Mouse (Mus musculus): ENCODE results near the gene Dnmt3a.

The Dnmt3a gene

DNA sequence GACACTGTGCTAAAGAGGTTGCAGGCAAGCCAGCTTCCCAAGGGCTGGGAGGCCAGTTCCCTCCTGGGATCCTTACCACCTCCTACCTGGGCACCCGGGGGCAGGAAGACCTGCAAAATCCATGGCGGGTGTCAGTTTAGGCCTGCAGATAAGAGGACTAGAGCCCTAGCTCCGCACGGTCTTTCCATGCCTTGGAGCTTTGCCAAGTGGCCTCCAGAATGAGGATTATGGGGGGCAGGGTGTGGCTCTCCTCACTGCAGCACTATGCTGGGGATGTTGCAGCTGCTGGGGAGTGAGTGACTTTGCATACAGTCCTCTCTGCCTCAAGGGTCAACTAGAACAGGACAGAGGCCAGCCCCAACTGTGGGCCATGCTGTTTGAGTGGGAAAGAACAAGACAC, 14.1 kb downstream of the Dnmt3a start:
- DNase-seq (ENCODE audit: low spot score), result no peak

DNA sequence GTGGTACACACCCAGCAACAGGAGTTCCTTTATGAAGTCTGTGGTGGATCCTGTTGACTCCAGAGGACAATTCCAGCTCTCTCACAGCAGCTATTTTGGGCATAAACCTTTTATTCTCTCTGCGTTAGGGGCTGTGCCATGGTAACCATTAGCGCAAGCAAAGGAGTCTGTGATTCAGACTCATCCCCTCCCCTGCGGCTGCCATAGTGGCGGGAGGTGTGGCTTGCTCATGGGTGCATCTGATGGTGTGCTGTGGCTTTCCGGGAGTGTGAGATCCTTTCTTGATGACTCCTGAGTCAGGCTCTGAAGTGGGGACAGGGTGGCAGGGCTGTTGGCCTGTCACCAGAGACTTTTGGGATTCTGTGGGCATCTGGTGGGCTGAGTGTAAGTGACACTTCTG, 17.6 kb downstream of the Dnmt3a start:
- DNase-seq (ENCODE audit: low spot score), result no peak

DNA sequence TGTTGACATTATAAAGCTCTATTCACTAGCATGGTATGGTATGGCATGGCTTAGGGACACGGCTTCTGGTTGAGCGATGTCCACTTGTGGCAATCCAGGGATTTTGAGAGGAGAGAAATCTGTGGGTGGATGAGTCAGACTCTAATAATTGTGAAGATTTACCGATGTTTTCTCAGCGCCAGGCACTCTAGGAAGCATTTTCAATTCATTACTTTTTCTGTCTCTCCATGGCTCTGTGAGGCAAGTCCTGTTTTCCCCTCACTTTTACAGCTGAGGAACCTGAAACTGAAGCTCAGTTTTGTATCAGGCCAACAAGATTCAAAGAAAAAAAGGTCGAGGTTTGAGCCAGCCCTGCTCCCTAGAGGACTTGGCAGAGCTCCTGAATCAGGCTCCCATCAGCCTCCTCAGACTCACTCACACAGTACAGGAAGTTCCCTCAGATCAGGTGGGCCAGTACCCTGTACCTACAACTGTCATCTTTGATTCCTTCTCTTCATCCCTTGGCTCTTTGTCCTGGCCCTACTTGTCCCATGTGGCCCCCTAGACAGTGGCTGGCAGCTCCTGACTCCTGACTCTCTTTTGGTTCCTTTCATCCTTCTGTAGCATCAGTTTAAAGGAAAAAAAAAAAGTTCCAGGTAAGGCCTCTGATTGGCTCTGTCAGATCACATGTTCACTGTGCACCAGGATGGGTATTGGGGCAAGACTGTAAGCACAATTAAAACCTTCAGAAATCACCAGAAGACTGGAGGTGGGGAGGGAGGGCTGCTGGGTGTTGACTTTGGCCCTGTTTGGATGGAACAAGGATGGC, 19.3 kb downstream of the Dnmt3a start:
- no peak for DNase-seq (ENCODE audit: low spot score)

DNA sequence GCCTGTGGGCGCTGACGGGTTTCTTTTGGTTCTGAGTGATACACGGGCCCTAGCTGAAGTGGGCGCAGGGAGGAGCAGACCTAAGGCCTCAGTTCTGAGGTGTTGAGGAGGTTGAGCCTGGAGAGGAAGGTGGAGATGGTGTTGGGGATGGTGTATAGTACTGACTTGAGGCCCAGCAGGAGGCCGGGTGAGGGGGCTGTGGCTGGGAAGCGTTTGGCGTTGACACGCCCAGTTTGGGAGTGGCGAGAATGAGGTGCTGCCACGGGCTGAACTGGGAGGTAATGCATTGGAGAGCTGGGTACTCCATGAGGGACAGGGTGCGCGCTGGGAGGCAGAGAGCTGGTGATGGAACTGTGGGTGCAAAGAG, 19.9 kb downstream of the Dnmt3a start:
- DNase-seq (ENCODE audit: low spot score), result no peak

DNA sequence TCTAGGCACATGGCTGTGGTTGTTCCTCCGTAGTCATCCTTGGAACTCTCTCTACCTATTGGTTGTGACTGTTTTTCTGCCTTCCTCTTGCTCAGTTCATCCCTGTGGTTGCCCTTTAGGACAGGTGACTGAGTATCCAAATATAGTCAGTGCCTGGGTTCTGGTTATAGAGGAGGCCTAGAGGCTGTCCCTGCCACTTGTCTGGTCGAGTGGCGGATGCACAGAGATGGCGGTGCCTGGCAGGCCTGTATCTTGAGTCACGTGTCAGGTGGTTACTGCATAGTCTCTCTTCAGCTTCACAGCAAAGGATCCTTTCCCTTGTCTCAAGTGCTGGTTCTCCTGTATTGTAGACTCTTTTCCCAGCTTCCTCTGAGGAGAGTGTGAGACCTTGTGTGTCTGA, 22.0 kb downstream of the Dnmt3a start:
- DNase-seq (ENCODE audit: low spot score), result no peak

DNA sequence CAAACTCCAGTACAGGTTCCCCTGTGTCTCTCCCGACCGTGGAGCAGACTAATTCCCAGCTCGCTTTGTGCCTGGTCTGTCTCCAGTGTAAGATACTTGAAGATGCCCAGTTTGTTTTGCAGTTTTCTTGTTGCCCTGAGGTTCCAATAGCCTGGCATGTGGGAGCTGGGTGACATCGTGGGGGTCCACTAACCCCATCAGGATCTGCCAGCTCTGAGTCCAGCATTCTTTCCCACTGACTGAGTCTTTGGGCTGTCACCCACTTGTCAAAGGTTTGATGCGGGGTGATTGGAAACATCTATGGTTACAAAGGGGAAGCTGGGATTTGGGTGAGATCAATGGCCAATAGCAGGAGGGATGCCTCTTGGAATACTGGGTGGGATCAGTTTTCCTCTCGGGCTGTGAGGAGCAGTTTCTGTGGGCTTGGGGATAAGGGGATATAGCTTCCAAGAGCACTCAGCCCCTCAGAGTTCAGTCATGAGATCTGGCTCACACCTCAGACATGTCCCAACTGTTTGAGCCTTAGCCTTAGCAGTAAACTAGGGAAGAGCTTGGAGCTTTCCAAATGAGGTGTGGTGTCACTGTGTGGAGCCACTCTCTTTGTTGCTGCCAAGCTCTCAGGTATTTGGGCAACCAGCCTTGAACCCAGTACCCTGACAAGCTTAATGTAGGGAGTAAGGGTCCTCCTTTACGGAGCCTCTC, 27.4 kb downstream of the Dnmt3a start:
- no peak for DNase-seq (ENCODE audit: low spot score)

DNA sequence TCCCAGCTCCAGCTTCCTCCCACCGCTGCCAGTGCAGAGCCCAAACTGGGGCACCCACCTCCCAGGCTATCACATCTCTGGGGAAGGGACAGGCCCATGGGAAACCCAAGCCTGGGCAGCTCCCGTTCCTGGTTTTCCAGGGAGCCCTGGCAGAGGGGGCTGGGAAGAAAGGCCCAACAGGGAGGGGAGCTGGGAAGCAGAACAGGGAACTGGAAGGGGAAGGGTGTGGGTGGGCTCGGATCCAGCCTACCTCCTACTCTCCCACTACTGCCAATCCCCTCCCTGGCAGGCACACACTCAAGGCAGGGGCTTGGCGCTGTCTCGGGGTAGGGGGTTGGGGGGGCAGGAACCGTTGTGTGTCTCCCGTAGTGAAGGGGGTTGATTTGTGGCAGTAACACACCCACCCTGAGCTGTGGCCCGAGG, 28.1 kb downstream of the Dnmt3a start:
- peak; percentile 33 for DNase-seq (ENCODE audit: low spot score)

DNA sequence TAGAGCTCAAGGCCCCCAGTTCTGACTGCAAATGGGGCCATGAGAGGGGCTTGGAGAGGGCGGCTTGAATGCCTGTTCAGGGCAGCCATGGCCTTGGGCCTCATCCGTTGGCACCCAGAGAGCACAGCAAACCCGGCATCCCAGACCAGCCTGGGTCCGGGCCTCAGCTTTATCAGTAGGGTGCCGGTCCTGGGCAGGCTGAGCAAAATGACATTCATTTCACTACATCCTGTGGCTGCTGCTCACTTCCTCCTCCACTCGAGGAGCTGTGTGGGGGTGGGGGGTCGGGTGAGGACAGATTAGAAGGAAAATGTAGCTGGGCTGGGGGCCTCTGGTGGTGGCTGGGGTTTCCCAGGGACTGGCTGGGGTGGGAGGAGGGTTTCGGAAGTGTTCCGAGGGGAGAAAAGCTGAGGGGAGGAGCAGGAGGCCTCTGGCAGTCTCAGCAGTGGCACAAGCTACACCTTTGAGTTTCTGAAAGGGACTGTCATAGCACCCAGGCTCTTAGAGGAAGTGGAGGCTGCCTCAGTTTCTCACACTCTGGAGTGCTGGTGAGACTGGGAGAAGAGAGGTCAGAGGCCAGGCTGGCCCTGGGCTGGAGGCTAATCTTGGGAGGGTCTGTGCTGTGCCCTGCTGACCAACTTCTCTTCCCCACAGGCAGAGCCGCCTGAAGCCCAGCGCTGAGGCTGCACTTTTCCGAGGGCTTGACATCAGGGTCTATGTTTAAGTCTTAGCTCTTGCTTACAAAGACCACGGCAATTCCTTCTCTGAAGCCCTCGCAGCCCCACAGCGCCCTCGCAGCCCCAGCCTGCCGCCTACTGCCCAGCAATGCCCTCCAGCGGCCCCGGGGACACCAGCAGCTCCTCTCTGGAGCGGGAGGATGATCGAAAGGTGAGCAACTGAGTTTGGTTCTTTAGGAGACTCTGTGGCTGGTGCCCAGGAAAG, 28.8 kb downstream of the Dnmt3a start:
- DNase-seq (ENCODE audit: low spot score), result no peak

DNA sequence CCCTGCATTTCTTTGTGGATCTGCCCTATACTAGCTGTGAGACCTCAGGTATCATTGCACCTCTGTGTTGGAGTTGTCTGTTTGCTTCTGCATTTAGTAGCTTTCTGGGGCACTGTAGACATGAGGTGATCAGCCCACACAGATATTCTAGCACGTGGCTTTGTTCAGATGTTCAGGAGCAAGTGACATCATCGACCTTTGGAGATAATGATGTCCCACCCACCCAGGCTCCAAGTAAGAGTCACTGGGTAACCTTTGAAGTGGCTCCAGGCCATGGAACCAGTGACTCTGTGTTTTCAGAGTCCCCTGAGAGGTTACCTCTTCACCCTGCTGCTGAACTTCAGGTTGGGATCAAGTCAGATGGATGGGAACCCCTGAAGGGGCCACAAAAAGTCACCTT, 29.8 kb downstream of the Dnmt3a start:
- no peak for DNase-seq (ENCODE audit: low spot score)

DNA sequence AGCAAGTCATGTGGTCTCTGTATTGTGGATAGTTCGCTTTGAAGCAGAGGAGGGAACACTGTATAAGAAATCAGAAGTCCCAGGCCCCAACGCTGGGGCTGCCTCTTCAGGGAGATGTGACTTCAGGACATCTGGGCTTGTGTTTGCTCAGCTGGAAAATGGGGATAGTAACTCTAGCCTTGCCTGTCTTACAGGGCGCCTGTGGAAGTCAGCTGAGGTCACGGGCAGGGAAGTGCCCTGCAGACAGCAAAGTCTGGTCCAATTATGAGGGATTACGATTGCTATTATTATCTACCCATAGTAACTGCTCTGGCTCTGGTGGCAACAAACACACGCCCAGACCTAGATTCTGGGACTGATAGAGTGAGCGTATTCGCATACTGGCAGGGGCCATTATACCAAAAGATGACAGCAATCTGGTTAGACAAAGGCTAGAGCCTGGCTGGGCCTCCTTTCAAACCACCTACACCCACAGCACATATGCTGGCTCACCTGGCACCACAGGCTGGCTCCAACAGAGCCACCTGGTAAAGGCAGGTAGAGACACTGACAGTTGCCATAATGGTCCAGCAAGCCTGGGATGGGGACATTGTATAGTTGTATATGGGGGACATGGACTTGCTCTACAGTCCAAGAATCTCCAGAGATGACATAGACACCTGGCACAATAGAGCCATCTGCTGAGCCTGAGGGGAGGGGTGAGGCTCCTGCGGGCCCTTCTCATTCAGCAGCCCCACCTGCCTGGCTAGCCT, 31.4 kb downstream of the Dnmt3a start:
- no peak for DNase-seq (ENCODE audit: low spot score)

DNA sequence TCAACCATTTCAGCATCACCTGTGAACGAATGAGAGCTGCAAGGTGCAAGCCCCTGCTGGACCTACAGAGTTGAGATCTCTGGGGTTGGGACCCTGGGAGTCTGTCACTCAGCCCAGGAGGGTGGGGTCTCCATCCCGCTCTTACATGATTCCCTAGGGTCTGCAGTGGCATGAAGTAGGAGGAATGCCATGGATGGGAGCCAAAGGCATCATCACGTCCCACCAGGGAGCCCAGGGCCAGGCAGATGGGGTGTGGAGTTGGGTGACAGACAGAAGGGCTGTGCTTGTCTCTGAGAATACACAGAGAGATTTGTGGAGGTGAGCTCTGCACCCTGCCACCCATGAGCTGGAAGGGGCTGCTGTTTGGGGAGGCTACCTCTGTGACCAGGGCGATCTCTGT, 32.2 kb downstream of the Dnmt3a start:
- DNase-seq (ENCODE audit: low spot score), result no peak

DNA sequence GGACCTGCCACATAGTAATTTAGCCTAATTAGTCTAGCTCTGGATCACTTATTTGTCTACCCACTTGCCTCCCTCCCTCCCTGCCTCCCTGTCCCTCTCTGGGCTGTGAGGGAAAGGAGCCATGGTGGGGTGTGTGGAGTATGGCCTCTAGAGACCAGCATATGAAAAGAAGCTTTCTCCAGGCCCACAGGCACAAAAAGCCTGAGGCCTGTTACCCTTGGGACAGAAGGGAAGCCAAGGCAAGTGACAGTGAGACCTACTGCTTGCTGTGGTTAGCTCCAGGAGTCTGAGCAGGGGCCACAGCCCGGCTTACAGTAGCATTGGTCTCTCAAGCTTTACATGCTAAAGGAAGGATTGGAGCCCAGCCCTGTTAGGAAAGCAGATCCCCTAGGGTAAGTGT, 33.9 kb downstream of the Dnmt3a start:
- DNase-seq (ENCODE audit: low spot score), result no peak

DNA sequence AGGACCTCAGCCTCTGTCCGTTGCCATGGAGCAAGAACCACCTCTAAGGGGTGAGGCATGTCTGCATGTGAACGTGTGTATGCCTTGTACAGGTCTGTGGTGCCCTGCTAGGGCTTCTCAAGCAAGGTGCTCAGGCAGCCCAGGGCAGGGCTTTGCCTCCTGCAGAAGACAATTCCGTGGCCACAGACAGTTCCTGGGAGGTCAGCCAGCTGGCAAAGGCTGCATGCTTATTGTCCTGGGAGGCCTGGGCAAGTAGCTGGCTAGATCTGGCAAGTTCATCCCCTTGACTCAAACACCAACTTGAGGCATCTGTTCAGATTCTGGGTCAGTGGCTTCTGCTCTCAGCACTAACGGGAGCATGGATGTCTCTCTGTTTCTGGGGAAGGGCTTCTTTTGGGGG, 35.3 kb downstream of the Dnmt3a start:
- DNase-seq (ENCODE audit: low spot score), result no peak

DNA sequence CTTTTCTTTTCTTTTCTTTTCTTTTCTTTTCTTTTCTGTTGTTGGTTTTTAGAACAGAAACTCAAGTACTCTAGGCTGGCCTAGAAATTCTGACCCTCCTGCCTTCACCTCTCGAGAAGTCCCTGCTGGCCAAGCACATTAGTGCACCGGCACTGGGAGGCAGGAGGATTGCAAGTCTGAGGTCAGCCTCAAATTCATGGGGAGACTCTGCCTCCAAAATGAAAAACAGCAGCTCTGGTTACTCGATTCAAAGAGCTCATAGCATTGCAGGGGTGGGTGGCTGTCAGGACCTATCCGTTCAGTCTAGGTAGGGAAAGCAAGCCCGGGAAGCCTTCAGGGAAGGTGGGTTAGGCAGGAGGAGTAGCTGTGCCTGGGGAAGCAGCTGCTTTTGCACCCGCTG, 37.0 kb downstream of the Dnmt3a start:
- no peak for DNase-seq (ENCODE audit: low spot score)

DNA sequence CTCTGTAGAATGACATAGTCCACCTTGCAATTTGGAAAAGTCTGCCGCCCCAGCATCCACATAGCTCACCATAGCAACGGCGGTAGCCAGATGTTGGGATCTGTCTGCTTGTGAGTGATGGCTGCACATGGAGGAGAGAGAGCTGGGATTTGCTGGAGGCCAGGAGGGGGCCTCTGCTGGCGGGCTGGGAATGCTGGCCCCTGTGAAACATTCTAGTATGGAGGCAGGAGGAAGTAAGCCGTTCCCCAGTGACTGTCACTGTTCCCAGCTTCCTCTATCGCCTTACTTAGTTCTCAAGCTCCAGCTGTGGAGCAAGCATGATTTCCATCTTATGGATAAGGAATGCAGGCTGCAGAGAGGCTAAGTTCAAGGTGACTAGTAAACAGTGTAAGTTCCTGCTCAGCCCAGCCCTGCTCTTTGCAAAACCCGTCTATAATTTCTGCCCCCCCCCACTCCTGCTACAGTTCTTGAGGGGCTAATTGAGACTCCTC, 37.6 kb downstream of the Dnmt3a start:
- no peak for DNase-seq (ENCODE audit: low spot score)

DNA sequence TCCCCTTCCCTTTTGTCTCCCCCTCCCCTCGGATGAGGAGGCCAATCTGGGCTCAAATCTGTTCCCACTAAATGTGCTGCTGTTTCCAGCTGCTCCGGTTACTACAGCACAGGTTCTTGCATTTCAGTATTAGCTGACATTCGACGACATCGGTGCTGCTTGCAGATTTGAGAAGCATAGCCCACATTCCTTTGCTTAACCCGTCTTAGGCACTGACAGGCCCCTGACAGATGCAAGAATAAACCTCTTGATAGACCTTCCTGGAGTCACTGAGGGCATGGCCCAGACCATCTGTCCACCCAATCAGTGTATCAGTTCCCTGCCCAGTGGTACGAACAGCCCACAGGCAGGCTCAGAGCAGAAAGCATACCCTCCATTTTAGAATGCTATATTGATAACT, 38.1 kb downstream of the Dnmt3a start:
- DNase-seq (ENCODE audit: low spot score), result no peak

DNA sequence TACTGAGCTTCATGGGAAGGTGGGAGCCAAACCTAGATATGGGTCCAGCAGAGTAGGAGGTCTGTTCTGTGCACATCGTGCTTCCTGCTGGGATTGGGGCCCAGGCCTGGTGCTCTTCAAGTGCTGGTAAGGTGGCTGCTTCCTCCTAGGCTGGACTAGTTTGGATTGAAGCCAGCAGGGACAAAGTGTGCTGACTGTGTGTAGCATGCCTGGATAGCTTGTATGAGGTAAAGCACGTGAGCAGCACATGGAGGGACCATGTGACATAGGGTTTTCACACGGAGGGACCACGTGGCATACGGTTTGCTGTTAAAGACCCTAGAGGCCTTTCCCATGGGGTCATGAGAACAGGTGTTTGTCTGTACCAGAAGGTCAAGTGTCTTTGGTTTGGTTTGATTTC, 38.5 kb downstream of the Dnmt3a start:
- DNase-seq (ENCODE audit: low spot score), result no peak

DNA sequence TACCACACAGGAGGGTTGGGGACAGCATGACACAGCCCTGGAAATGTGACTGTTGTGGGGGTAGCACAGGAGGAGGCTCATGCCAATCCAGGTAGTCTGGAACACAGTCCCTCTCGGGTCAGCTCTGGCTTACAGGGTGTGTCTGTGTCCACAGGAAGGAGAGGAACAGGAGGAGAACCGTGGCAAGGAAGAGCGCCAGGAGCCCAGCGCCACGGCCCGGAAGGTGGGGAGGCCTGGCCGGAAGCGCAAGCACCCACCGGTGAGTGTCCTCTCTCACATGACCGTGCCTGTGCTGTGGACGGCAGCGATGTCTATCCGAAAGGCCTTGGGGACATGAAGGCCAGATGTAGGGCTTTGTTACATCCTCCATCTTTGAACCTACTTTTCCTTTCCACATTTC, 43.7 kb downstream of the Dnmt3a start:
- no peak for DNase-seq (ENCODE audit: low spot score)

DNA sequence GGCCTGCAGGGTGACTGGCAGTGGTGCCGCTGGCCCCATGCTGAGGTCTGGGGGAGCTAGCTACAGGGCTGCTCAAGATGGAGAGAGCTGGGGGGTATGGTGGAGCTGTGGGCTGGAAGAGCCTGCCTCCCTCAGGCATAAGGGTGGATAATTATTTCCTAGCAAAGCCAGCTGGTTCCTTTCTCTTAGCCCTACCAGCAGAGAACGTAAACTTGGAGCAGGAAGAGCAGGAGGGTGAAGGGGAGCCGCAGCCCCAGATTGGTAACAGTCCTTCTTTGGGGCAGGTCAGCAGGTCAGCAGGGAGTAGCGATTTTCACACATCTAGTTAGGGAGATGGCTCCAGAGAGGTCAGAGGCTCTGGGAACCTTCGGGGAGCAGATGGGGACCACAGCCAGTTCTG, 44.4 kb downstream of the Dnmt3a start:
- DNase-seq (ENCODE audit: low spot score), result no peak

DNA sequence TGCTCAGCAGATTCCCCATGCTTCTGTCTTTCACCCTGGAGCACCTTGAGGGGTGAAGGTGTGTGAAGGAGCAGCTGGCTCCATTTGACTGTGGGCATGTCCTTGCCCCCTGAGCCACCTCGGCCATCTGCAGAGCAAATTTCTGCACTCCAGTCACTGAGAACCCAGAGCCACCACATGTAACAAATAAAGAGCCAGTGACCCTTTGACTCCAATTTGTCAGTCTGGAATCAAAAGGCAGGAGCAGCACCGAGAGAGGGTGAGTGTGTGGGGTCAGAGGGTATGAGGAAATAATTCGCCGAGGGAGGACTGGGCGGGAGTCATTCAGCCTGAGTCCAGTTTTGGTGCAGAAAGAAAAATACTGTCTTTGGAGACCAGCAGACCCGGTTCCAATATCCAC, 44.9 kb downstream of the Dnmt3a start:
- no peak for DNase-seq (ENCODE audit: low spot score)

DNA sequence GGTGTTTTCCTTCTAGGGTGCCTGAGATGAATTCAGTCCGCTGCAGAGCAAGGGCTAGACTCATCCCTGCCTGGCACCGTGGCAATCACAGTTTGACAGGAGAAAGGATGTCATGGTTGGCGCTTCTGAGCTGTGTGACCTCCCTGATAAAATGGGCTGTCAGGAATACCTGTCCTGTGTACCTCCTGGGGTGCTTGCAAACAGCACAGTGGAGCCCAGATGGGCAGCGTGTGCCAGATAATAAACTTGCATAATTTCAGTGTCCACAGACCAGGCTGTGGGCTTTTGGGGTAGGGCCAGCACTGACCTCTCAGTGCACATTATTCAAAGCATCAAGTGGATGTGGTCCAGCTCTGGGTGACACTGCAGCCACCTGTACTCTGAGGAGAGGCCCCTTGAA, 45.4 kb downstream of the Dnmt3a start:
- DNase-seq (ENCODE audit: low spot score), result no peak

DNA sequence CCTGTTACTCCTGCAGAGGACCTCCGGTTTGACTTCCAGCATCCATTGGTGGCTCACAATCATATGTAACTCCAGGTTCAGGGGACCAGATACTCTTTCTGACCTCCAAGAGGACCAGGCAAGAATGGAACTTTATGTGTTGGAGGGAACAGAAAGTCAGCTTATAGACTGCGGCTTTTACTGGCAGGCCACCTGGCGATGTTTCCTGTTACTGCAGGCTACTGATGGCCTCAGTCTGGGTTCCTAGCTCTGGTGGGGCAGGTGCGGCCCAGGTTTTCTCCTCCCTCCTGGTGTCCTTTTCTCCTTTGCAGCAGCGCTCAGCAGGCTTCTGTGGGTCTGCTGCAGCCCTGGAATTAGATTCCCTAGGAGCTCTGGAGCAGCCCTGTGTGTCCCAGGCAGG, 46.7 kb downstream of the Dnmt3a start:
- DNase-seq (ENCODE audit: low spot score), result no peak

Data from urinary bladder, postnatal 25 days (tissue).